Mouse (Mus musculus): ENCODE data around the gene Nop14. TPM values are rescaled to one million over a fixed set of nuclear protein-coding genes. Genes with fewer than 3 reads are reported as not detected.

Nop14 gene
- total RNA-seq, 2 experiments from 2014 or later: 16.0 to 16.9 TPM

- no peak overlapping the region for H3K27ac ChIP-seq
- H3K4me3 ChIP-seq: no peak overlapping the region
- peak; percentile 43 to 67 for DNase-seq (ENCODE audit: low spot score in 2 of 2)
- peak; percentile 86 for TF ChIP-seq CTCF (conservative IDR thresholded peaks at IDR 0.05)
These were observed 12.4 kb downstream of the Nop14 start for GRCm38 (mm10) chr5:34647581-34647980.

GRCm38 (mm10) chr5:34642932-34643331 is 17.0 kb downstream of the Nop14 start:
- no peak overlapping the region for H3K27ac ChIP-seq
- DNase-seq (ENCODE audit: low spot score in 2 of 2): peak; percentile 67
- TF ChIP-seq CTCF (conservative IDR thresholded peaks at IDR 0.05): peak; percentile 89
- no peak overlapping the region for H3K4me3 ChIP-seq

- no peak for TF ChIP-seq CTCF (conservative IDR thresholded peaks at IDR 0.05)
- H3K4me3 ChIP-seq: no peak overlapping the region
- DNase-seq (ENCODE audit: low spot score in 2 of 2): no peak
- H3K27ac ChIP-seq: no peak overlapping the region
These were observed 18.0 kb downstream of the Nop14 start for GRCm38 (mm10) chr5:34641991-34642390.

GRCm38 (mm10) chr5:34637591-34638156 is 22.3 kb downstream of the Nop14 start:
- Histone ChIP-seq H3K4me3 (no peak overlapping the region), H3K27ac (0 out of 2 replicates have a peak overlapping the region, but pooled peaks have one; percentile 94)
- DNase-seq (ENCODE audit: low spot score in 2 of 2): no peak
- no peak for TF ChIP-seq CTCF (conservative IDR thresholded peaks at IDR 0.05)

GRCm38 (mm10) chr5:34636481-34637287 is 23.3 kb downstream of the Nop14 start, which contains the start of gene Mfsd10:
Gene Mfsd10 (minus strand): TSS chr5:34637212.
- peak; percentile 83 to 84 for DNase-seq (ENCODE audit: low spot score in 2 of 2)
- Histone ChIP-seq H3K27ac (peak within 1 kb of the TSS; percentile 94), H3K4me3 (peak within 1 kb of the TSS; percentile 85)
- peak; percentile 67 for TF ChIP-seq CTCF (conservative IDR thresholded peaks at IDR 0.05)

GRCm38 (mm10) chr5:34635665-34636192 is 24.2 kb downstream of the Nop14 start:
- no peak for DNase-seq (ENCODE audit: low spot score in 2 of 2)
- peak overlapping the region; percentile 85 for H3K4me3 ChIP-seq
- TF ChIP-seq CTCF (conservative IDR thresholded peaks at IDR 0.05): no peak
- peak overlapping the region; percentile 94 for H3K27ac ChIP-seq

GRCm38 (mm10) chr5:34634746-34635400 is 25.1 kb downstream of the Nop14 start:
- no peak for DNase-seq (ENCODE audit: low spot score in 2 of 2)
- no peak for TF ChIP-seq CTCF (conservative IDR thresholded peaks at IDR 0.05)
- no peak overlapping the region for H3K4me3 ChIP-seq
- H3K27ac ChIP-seq: peak overlapping the region; percentile 94; the same call in 1 of the 2 replicates

- DNase-seq (ENCODE audit: low spot score in 2 of 2): no peak
- no peak for TF ChIP-seq CTCF (conservative IDR thresholded peaks at IDR 0.05)
- Histone ChIP-seq H3K4me3 (no peak overlapping the region), H3K27ac (peak overlapping the region; percentile 94; the same call in 1 of the 2 replicates)
These were observed 26.3 kb downstream of the Nop14 start for GRCm38 (mm10) chr5:34633641-34634040.

- no peak for DNase-seq (ENCODE audit: low spot score in 2 of 2)
- Histone ChIP-seq H3K4me3 (no peak overlapping the region), H3K27ac (no peak overlapping the region)
- TF ChIP-seq CTCF (conservative IDR thresholded peaks at IDR 0.05): no peak
These were observed 27.0 kb downstream of the Nop14 start for GRCm38 (mm10) chr5:34632996-34633395.

GRCm38 (mm10) chr5:34609966-34610365 is 50.0 kb downstream of the Nop14 start:
- Histone ChIP-seq H3K4me3 (no peak overlapping the region), H3K27ac (no peak overlapping the region; the same call in 1 of the 2 replicates)
- no peak for DNase-seq (ENCODE audit: low spot score in 2 of 2)
- no peak for TF ChIP-seq CTCF (conservative IDR thresholded peaks at IDR 0.05)

GRCm38 (mm10) chr5:34608226-34608625 is 51.7 kb downstream of the Nop14 start:
- H3K27ac ChIP-seq: peak overlapping the region; percentile 60; the same call in 1 of the 2 replicates
- H3K4me3 ChIP-seq: no peak overlapping the region
- no peak for DNase-seq (ENCODE audit: low spot score in 2 of 2)
- TF ChIP-seq CTCF (conservative IDR thresholded peaks at IDR 0.05): no peak

GRCm38 (mm10) chr5:34607100-34607880 is 52.7 kb downstream of the Nop14 start:
- Histone ChIP-seq H3K27ac (peak overlapping the region; percentile 60), H3K4me3 (no peak overlapping the region)
- peak; percentile 16 to 18 for DNase-seq (ENCODE audit: low spot score in 2 of 2)
- peak; percentile 54 for TF ChIP-seq CTCF (conservative IDR thresholded peaks at IDR 0.05)
